Mouse (Mus musculus) liver, embryonic 16.5 days (tissue): Measurements from ENCODE around the gene Glyr1. TPM values are rescaled to one million over a fixed set of nuclear protein-coding genes. Genes with fewer than 3 reads are reported as not detected.

ENCODE experiments used
- ATAC-seq: fragments of 200-750 bp; cut with Nextera tagmentation; 2 replicates; pipeline ENCODE4 v1.8.0; 2017; ENCODE audit warnings: low read depth, mild to moderate bottlenecking, moderate number of reproducible peaks, moderate library complexity
- H3K27ac ChIP-seq: fragments of 300-500 bp; sonication (generic); 2 replicates; pipeline ENCODE4 v1.5.1; 2014; ENCODE audit warnings: mild to moderate bottlenecking, low read length
- H3K27me3 ChIP-seq: fragments of 300-500 bp; sonication (generic); 2 replicates; pipeline ENCODE4 v1.6.1; 2014; ENCODE audit warnings: low read depth, low read length, mixed read lengths; ENCODE audit not compliant: control insufficient read depth, insufficient read depth
- H3K36me3 ChIP-seq: fragments of 300-500 bp; sonication (generic); 2 replicates; pipeline ENCODE4 v1.6.1; 2014; ENCODE audit warnings: mild to moderate bottlenecking; ENCODE audit not compliant: control insufficient read depth, insufficient read depth
- H3K4me1 ChIP-seq: fragments of 300-500 bp; sonication (generic); 2 replicates; pipeline ENCODE4 v1.6.1; 2014; ENCODE audit warnings: low read depth, low read length, mixed read lengths; ENCODE audit not compliant: control insufficient read depth
- H3K4me2 ChIP-seq: fragments of 300-500 bp; sonication (generic); 2 replicates; pipeline ENCODE4 v1.6.1; 2014; ENCODE audit warnings: low read depth, low read length, mixed read lengths
- H3K4me3 ChIP-seq: fragments of 300-500 bp; sonication (generic); 2 replicates; pipeline ENCODE4 v1.5.1; 2014; ENCODE audit warnings: low read depth, mild to moderate bottlenecking, low read length
- H3K9ac ChIP-seq: fragments of 300-500 bp; sonication (generic); 2 replicates; pipeline ENCODE4 v1.6.1; 2014; ENCODE audit warnings: low read depth, low read length
- H3K9me3 ChIP-seq: fragments of 300-500 bp; sonication (generic); replicated peaks from 2 replicates; pipeline ENCODE4 v1.6.1; 2016; ENCODE audit warnings: low read length; ENCODE audit not compliant: control insufficient read depth
- WGBS: fragments of 180-500 bp; shearing (Covaris S2); extraction: QIAGEN DNeasy Blood & Tissue Kit; methylation state at CpG from one replicate; pipeline ENCODE4 v1.1.7; 2014; ENCODE audit not compliant: insufficient replicate concordance; 5-methylcytosine and 5-hydroxymethylcytosine counted together
- polyA plus RNA-seq: library from polyadenylated mRNA; unstranded; fragments of >200 nt; fragmentation: Nextera tagmentation; extraction: Ambion mirVana; gene quantifications from 2 replicates; pipeline ENCODE4 v1.2.1, GENCODE M21; 2015

Gene Glyr1
- polyA plus RNA-seq, 1 experiment from 2014 or later = 45.1 TPM

GRCm38 (mm10) chr16:5000611-5001010, 49.1 kb downstream of the Glyr1 start:
- Histone ChIP-seq H3K9ac (no peak overlapping the region), H3K9me3 (no peaks in the 10 kb centered on the region), H3K4me1 (no peaks in the 10 kb centered on the region), H3K4me2 (no peak overlapping the region), H3K27me3 (no peaks in the 10 kb centered on the region), H3K4me3 (no peak overlapping the region), H3K36me3 (no peaks in the 10 kb centered on the region), H3K27ac (no peak overlapping the region)
- no peak for ATAC-seq
- WGBS = 41% methylated on average over 3 of the region's 3 CpGs

DNA sequence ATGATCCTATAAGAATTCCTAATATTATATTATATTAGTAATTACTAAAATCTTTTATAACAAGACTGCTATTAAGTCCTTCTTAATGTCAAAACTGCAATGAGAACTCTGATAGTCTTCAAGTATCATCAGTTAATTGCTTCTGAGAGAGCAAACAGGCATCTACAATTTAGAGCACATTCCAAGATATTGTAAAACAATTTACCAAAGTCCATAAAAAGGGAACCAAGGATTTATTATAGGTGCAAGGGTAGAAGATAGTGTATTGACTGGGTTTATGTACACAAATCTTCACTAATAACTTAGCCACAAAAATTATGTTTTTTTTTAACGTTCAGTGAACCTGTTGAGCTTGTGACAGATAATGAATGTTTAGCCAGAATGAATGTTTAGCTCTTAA, 50.7 kb downstream of the Glyr1 start:
- H3K9ac ChIP-seq = no peak overlapping the region
- no peak overlapping the region for H3K4me3 ChIP-seq
- no peak overlapping the region for H3K4me2 ChIP-seq
- H3K36me3 ChIP-seq = no peaks in the 10 kb centered on the region
- H3K27ac ChIP-seq = no peak overlapping the region
- no peaks in the 10 kb centered on the region for H3K9me3 ChIP-seq
- no peak for ATAC-seq
- WGBS = 42% methylated on average over 1 of the region's 1 CpGs
- H3K4me1 ChIP-seq = no peaks in the 10 kb centered on the region
- no peaks in the 10 kb centered on the region for H3K27me3 ChIP-seq

DNA sequence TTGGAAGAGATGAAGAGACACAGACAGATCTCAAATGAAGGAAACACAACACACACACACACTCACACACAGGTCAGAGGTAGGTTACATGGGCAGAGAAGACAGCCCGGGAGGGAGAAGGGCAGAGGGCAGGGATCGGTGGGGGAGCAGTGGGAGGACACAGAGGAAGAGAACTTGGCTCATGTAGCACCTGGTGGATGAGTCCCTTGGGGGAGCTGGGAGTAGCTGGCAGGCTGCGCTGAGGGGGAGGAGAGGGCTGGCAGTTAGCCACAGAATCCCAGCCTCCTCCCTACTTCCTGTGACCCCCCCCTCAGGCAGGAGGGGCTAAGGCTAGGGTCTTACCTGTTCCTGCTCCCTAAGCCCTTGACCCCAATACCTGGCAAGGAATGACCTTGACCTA, 52.1 kb downstream of the Glyr1 start, which contains the start of gene Sept12:
Gene Sept12 (minus strand): TSS at position 300 of the 400 bp plus-strand sequence.
- no peak for ATAC-seq
- Histone ChIP-seq H3K4me2 (no peak within 1 kb of the TSS), H3K36me3 (no peaks in the 10 kb centered on the region), H3K4me3 (no peak within 1 kb of the TSS), H3K9ac (no peak within 1 kb of the TSS), H3K27me3 (no peaks in the 10 kb centered on the region), H3K27ac (no peak within 1 kb of the TSS), H3K9me3 (no peaks in the 10 kb centered on the region), H3K4me1 (no peaks in the 10 kb centered on the region)
- WGBS = 61% methylated on average over 3 of the region's 3 CpGs

GRCm38 (mm10) chr16:4993276-4993675, 56.4 kb downstream of the Glyr1 start:
- H3K4me2 ChIP-seq = no peak overlapping the region
- no peaks in the 10 kb centered on the region for H3K4me1 ChIP-seq
- H3K4me3 ChIP-seq = no peak overlapping the region
- ATAC-seq = no peak
- H3K27ac ChIP-seq = no peak overlapping the region
- no peaks in the 10 kb centered on the region for H3K9me3 ChIP-seq
- H3K27me3 ChIP-seq = no peaks in the 10 kb centered on the region
- no peak overlapping the region for H3K9ac ChIP-seq
- WGBS = 65% methylated on average over 4 of the region's 4 CpGs
- H3K36me3 ChIP-seq = no peaks in the 10 kb centered on the region

- H3K27ac ChIP-seq = no peak overlapping the region
- H3K27me3 ChIP-seq = no peaks in the 10 kb centered on the region
- 78% methylated on average over 12 of the region's 12 CpGs for WGBS
- H3K4me1 ChIP-seq = no peaks in the 10 kb centered on the region
- H3K4me2 ChIP-seq = no peak overlapping the region
- ATAC-seq = no peak
- no peak overlapping the region for H3K9ac ChIP-seq
- H3K4me3 ChIP-seq = no peak overlapping the region
- H3K36me3 ChIP-seq = no peaks in the 10 kb centered on the region
- no peaks in the 10 kb centered on the region for H3K9me3 ChIP-seq
These were observed 64.9 kb downstream of the Glyr1 start for GRCm38 (mm10) chr16:4984717-4985116.

GRCm38 (mm10) chr16:4979755-4980380, 69.8 kb downstream of the Glyr1 start:
- no peaks in the 10 kb centered on the region for H3K27me3 ChIP-seq
- no peaks in the 10 kb centered on the region; the same call in 1 of the 2 replicates for H3K4me1 ChIP-seq
- H3K27ac ChIP-seq = no peak overlapping the region
- H3K4me3 ChIP-seq = no peak overlapping the region
- 51% methylated on average over 4 of the region's 4 CpGs for WGBS
- ATAC-seq = peak; percentile 63
- no peaks in the 10 kb centered on the region for H3K36me3 ChIP-seq
- no peak overlapping the region for H3K4me2 ChIP-seq
- H3K9me3 ChIP-seq = no peaks in the 10 kb centered on the region
- no peak overlapping the region for H3K9ac ChIP-seq

DNA sequence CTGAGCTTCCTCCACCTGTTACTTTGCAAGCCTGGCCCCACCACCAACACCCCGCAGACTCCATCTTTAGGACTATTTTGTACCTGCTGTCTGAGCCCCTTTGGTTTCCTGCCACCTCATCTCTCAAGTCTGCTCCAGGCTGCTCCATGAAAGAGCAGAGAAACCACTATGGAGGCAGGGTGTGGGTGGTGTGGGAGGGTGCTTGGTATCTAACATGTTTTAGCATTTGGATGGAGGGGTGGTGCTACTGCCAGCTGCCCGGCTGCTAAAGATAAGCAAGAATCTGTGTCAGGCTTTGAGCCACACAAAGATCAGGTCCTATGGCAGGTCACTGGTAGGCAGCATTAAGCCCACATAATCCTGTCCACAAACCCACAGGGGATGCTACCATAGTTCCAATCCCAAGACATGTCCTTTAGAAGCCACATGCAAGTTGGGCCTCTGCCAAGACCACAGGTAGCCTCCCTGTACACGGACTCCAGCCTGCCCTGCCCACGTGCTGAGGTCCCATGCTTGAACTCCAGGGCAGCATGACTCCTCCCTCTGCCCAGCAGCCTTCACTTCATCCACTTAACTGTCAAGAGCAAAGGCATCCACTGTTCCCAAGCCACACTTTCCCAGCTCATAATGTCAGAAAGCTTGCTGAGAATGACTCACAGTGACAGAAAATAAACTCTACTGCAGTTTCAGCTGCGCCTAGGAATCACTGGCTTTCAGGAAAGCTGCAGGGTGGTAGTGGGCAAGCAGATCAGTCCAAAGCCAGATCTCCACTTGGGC, 71.2 kb downstream of the Glyr1 start:
- Histone ChIP-seq H3K9me3 (no peaks in the 10 kb centered on the region), H3K9ac (no peak overlapping the region), H3K4me3 (no peak overlapping the region), H3K27ac (no peak overlapping the region), H3K36me3 (no peaks in the 10 kb centered on the region), H3K4me1 (no peaks in the 10 kb centered on the region; the same call in 1 of the 2 replicates), H3K27me3 (no peaks in the 10 kb centered on the region), H3K4me2 (no peak overlapping the region)
- peak; percentile 45; the same call in 1 of the 2 replicates for ATAC-seq
- WGBS = 35% methylated on average over 5 of the region's 5 CpGs

DNA sequence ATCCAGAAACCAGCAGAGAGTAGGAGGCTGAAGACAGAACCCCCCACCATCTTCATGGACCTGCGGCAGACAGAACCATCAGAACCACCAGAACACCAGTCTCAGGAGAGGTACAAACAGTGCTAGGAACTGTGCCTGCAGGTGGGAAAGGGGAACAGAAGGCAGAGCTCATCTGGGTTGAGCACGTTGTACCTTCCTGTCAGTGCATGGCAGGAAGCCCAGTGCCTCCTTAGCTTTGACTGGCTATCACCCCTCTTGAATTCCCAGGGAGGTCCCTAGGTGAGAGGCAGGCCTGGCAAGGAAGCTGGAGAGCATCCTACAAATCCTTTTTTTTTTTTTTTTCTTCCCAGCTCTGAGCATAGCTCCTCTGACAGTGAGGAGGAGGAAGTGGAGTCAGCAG, 73.5 kb downstream of the Glyr1 start:
- Histone ChIP-seq H3K36me3 (no peaks in the 10 kb centered on the region), H3K4me1 (peaks cover 3% of the 10 kb centered on the region; the same call in 1 of the 2 replicates), H3K4me3 (no peak overlapping the region), H3K27ac (no peak overlapping the region), H3K9me3 (no peaks in the 10 kb centered on the region), H3K4me2 (no peak overlapping the region), H3K27me3 (no peaks in the 10 kb centered on the region), H3K9ac (no peak overlapping the region)
- 54% methylated on average over 2 of the region's 2 CpGs for WGBS
- ATAC-seq = no peak

- no peaks in the 10 kb centered on the region for H3K36me3 ChIP-seq
- no peak overlapping the region for H3K4me2 ChIP-seq
- no peak for ATAC-seq
- H3K9me3 ChIP-seq = no peaks in the 10 kb centered on the region
- no peak overlapping the region for H3K27ac ChIP-seq
- H3K9ac ChIP-seq = no peak overlapping the region
- H3K4me3 ChIP-seq = no peak overlapping the region
- H3K4me1 ChIP-seq = peaks cover 3% of the 10 kb centered on the region; the same call in 1 of the 2 replicates
- no peaks in the 10 kb centered on the region for H3K27me3 ChIP-seq
- WGBS = 79% methylated on average over 5 of the region's 5 CpGs
These were observed 75.1 kb downstream of the Glyr1 start for GRCm38 (mm10) chr16:4974521-4974920.
